Mouse (Mus musculus): ENCODE results near the gene Fam208a. TPM values are rescaled to one million over a fixed set of nuclear protein-coding genes. Genes with fewer than 3 reads are reported as not detected.

Fam208a gene
- polyA plus RNA-seq (2012; rRNA removed), result 9.2 and 11.2 TPM in 2 replicates

GRCm38 (mm10) chr14:27428573-27428972 is at the start of gene Fam208a:
Gene Fam208a (plus strand): TSS chr14:27428834.

DNA sequence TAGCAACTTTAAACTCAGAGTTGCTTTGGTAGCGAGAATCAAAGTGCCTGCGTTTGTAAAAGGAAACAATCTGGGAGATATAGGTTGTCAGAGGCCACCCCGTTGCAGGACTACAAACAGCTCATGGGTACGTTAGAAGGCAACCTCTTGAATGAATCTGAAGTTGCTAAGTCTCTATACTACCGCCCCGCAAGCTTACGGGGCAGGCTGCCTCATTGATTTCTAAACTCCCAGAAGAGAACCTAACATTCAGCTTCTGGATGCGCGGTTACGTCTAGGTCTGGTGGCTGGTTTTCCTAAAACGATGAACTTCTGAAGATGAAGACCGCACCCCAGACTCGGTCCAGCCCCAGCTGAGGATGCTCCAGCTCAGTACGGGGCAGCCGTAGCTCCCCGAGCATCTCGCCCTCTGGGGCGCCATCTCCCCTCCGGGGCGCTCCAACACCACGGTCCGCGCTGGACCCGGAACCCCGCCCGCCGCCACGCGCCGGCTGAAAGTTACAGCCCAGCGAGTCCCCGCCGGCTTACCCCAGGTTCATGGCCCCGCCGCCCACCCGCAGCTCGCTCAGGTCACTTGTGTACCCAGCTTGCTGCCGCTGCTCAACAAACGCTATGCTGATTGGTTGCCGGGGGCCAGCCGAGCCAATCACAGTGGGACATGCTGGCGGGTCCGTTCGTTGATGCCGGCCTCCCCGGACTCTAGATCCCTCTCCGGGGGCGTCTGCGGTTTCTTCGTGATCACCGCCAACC is 79.4 kb downstream of the Fam208a start, which contains the start of gene Ccdc66:
Gene Ccdc66 (minus strand): TSS at position 567 of the 750 bp plus-strand sequence.

Other genes starting within 250 kb of the Fam208a start
- gene Ccdc66, start 79.6 kb downstream of the Fam208a start, polyA plus RNA-seq (2012; rRNA removed), result 2.3 and 2.5 TPM in 2 replicates
- gene Erc2, start 193.6 kb downstream of the Fam208a start, polyA plus RNA-seq (2012; rRNA removed), result 1.2 and 1.5 TPM in 2 replicates